Mouse (Mus musculus) limb, embryonic 14.5 days (tissue): Measurements from ENCODE around the gene Tgds. TPM values are rescaled to one million over a fixed set of nuclear protein-coding genes. Genes with fewer than 3 reads are reported as not detected.

ENCODE experiments used
- ATAC-seq: fragments of 200-750 bp; cut with Nextera tagmentation; 2 replicates; pipeline ENCODE4 v1.8.0; 2017; ENCODE audit warnings: low read depth, moderate number of reproducible peaks, moderate TSS enrichment; ENCODE audit not compliant: low FRiP score
- DNase-seq: peaks from one replicate; pipeline ENCODE4 v3.0.0-alpha.2; 2015; ENCODE audit warnings: low spot score
- H3K27ac ChIP-seq: fragments of 300-500 bp; sonication (generic); replicated peaks from 2 replicates; pipeline ENCODE4 v1.5.1; 2014; ENCODE audit warnings: low read depth, mild to moderate bottlenecking, low read length, moderate library complexity, mixed read lengths
- H3K27me3 ChIP-seq: fragments of 300-500 bp; sonication (generic); 2 replicates; pipeline ENCODE4 v1.6.1; 2014; ENCODE audit warnings: low read length, mixed read lengths; ENCODE audit not compliant: control insufficient read depth, insufficient read depth
- H3K36me3 ChIP-seq: fragments of 300-500 bp; sonication (generic); 2 replicates; pipeline ENCODE4 v1.6.1; 2014; ENCODE audit warnings: mild to moderate bottlenecking, low read length, moderate library complexity, mixed read lengths; ENCODE audit not compliant: control insufficient read depth, insufficient read depth
- H3K4me1 ChIP-seq: fragments of 300-500 bp; sonication (generic); 2 replicates; pipeline ENCODE4 v1.6.1; 2014; ENCODE audit warnings: antibody characterized with exemption, low read length, mixed read lengths; ENCODE audit not compliant: control insufficient read depth, insufficient read depth
- H3K4me2 ChIP-seq: fragments of 300-500 bp; sonication (generic); replicated peaks from 2 replicates; pipeline ENCODE4 v1.6.1; 2014; ENCODE audit warnings: low read depth, mild to moderate bottlenecking, low read length, moderate library complexity; ENCODE audit not compliant: severe bottlenecking
- H3K4me3 ChIP-seq: fragments of 300-500 bp; sonication (generic); replicated peaks from 2 replicates; pipeline ENCODE4 v1.5.1; 2014; ENCODE audit warnings: low read length
- H3K9ac ChIP-seq: fragments of 300-500 bp; sonication (generic); 2 replicates; pipeline ENCODE4 v1.6.1; 2014; ENCODE audit warnings: mild to moderate bottlenecking, low read depth, low read length, moderate library complexity; ENCODE audit not compliant: severe bottlenecking
- H3K9me3 ChIP-seq: fragments of 300-500 bp; sonication (generic); 2 replicates; pipeline ENCODE4 v1.6.1; 2016; ENCODE audit warnings: low read length; ENCODE audit not compliant: control insufficient read depth
- POLR2A ChIP-seq: fragments of 200-500 bp; IDR thresholded peaks from 2 replicates; pipeline ENCODE4 v1.8.0; 2012; ENCODE audit warnings: inconsistent platforms, mild to moderate bottlenecking, moderate library complexity, borderline replicate concordance; ENCODE audit not compliant: insufficient read depth, insufficient read length; ENCODE audit errors: extremely low read depth
- WGBS: fragments of 180-500 bp; shearing (Covaris S2); extraction: QIAGEN DNeasy Blood & Tissue Kit; methylation state at CpG from one replicate; pipeline ENCODE4 v1.1.7; 2014; 5-methylcytosine and 5-hydroxymethylcytosine counted together
- polyA plus RNA-seq, 2 experiments: library from polyadenylated mRNA; depleted of rRNA in 1 of 2; stranded (reverse) in 1 of 2; unstranded in 1 of 2; fragments of >200 nt; fragmentation: Nextera tagmentation in 1 of 2; extraction: Ambion mirVana in 1 of 2; gene quantifications; 2 replicates each; pipeline versions ENCODE4 v1.2.1 to v1.2.3; 2012 to 2014

Gene Tgds
- polyA plus RNA-seq (2012; rRNA removed) (36.0 and 39.9 TPM in 2 replicates), polyA plus RNA-seq (2014; fragmentation: Nextera tagmentation; extraction: Ambion mirVana) (37.9 and 38.6 TPM in 2 replicates)

GRCm38 (mm10) chr14:118132642-118132977 lies at the start of gene Tgds:
Tgds (minus strand) TSS chr14:118132755.
- Histone ChIP-seq H3K4me2 (peak within 1 kb of the TSS; percentile 86), H3K4me3 (peak within 1 kb of the TSS; percentile 81), H3K27ac (no peak within 1 kb of the TSS), H3K36me3 (peaks cover 22% of the 10 kb centered on the region), H3K4me1 (peaks cover 17% of the 10 kb centered on the region), H3K27me3 (no peaks in the 10 kb centered on the region), H3K9me3 (no peaks in the 10 kb centered on the region), H3K9ac (peak within 1 kb of the TSS; percentile 86)
- DNase-seq (peak; percentile 100), ATAC-seq (peak; percentile 83)
- TF ChIP-seq POLR2A: peak; percentile 85; the same call in 1 of the 2 replicates
- WGBS: under 1% methylated on average over 26 of the region's 28 CpGs

GRCm38 (mm10) chr14:118180711-118181177 lies 48.2 kb upstream of the Tgds start:
- Histone ChIP-seq H3K9me3 (no peaks in the 10 kb centered on the region), H3K4me1 (no peaks in the 10 kb centered on the region), H3K36me3 (no peaks in the 10 kb centered on the region), H3K4me3 (peak overlapping the region; percentile 46), H3K27me3 (no peaks in the 10 kb centered on the region), H3K9ac (peak overlapping the region; percentile 60), H3K27ac (0 out of 2 replicates have a peak overlapping the region, but pooled peaks have one; percentile 41), H3K4me2 (peak overlapping the region; percentile 80)
- ATAC-seq (peak; percentile 51; the same call in 1 of the 2 replicates), DNase-seq (peak; percentile 51)
- TF ChIP-seq POLR2A: no peak
- WGBS: 5% methylated on average over 10 of the region's 10 CpGs

GRCm38 (mm10) chr14:118180117-118180557 lies 47.6 kb upstream of the Tgds start:
- Histone ChIP-seq H3K9me3 (no peaks in the 10 kb centered on the region), H3K4me2 (peak overlapping the region; percentile 80), H3K27ac (0 out of 2 replicates have a peak overlapping the region, but pooled peaks have one; percentile 41), H3K4me3 (peak overlapping the region; percentile 46), H3K9ac (peak overlapping the region; percentile 60), H3K4me1 (no peaks in the 10 kb centered on the region), H3K36me3 (no peaks in the 10 kb centered on the region), H3K27me3 (no peaks in the 10 kb centered on the region)
- no peak for TF ChIP-seq POLR2A
- DNase-seq (peak; percentile 68), ATAC-seq (peak; percentile 81)
- 1% methylated on average over 20 of the region's 20 CpGs for WGBS

- no peaks in the 10 kb centered on the region for H3K4me1 ChIP-seq
- H3K27me3 ChIP-seq: no peaks in the 10 kb centered on the region
- H3K36me3 ChIP-seq: no peaks in the 10 kb centered on the region
- peak overlapping the region; percentile 80 for H3K4me2 ChIP-seq
- 27% methylated on average over 7 of the region's 7 CpGs for WGBS
- no peaks in the 10 kb centered on the region for H3K9me3 ChIP-seq
- no peak overlapping the region for H3K27ac ChIP-seq
- H3K4me3 ChIP-seq: peak overlapping the region; percentile 46
- ATAC-seq: no peak
- peak overlapping the region; percentile 60 for H3K9ac ChIP-seq
- peak; percentile 8 for DNase-seq
- no peak for TF ChIP-seq POLR2A
Observed at GRCm38 (mm10) chr14:118179701-118180100, 47.1 kb upstream of the Tgds start.

GRCm38 (mm10) chr14:118179251-118179650 lies 46.7 kb upstream of the Tgds start:
- no peak for ATAC-seq
- TF ChIP-seq POLR2A: no peak
- Histone ChIP-seq H3K9ac (no peak overlapping the region), H3K36me3 (no peaks in the 10 kb centered on the region), H3K4me1 (no peaks in the 10 kb centered on the region), H3K9me3 (no peaks in the 10 kb centered on the region), H3K27ac (no peak overlapping the region), H3K4me3 (no peak overlapping the region), H3K4me2 (no peak overlapping the region), H3K27me3 (no peaks in the 10 kb centered on the region)
- WGBS: 41% methylated on average over 1 of the region's 1 CpGs
- DNase-seq: no peak
